Mouse (Mus musculus) MEL (cell line): ENCODE results near the gene Endod1. TPM values are rescaled to one million over a fixed set of nuclear protein-coding genes. Genes with fewer than 3 reads are reported as not detected.

ENCODE experiments used
- DNase-seq: peaks from one replicate; pipeline ENCODE4 v3.0.0; 2011; ENCODE audit warnings: low read depth, low spot score
- H3K27ac ChIP-seq: 2 replicates; pipeline ENCODE4 v1.5.1; 2012; ENCODE audit warnings: low read depth, mild to moderate bottlenecking, control low read depth, low read length, moderate library complexity; ENCODE audit not compliant: control insufficient read depth
- H3K27me3 ChIP-seq, 2 experiments: fragments of 150-350 bp in 1 of 2; sonication (generic) in 1 of 2; 2 replicates each; pipeline ENCODE4 v1.6.1; 2012; ENCODE audit warnings: low read length in 2 of 2, mild to moderate bottlenecking in 2 of 2, improper control_type of control experiment in 1 of 2, moderate library complexity in 1 of 2; ENCODE audit not compliant: insufficient read depth in 2 of 2, control insufficient read depth in 1 of 2
- H3K36me3 ChIP-seq, 2 experiments: 2 replicates each; pipeline ENCODE4 v1.6.1; 2012 to 2014; ENCODE audit warnings: low read length in 2 of 2, improper control_type of control experiment in 1 of 2, inconsistent platforms in 1 of 2, mild to moderate bottlenecking in 1 of 2; ENCODE audit not compliant: insufficient read depth in 2 of 2, control insufficient read depth in 1 of 2
- H3K4me1 ChIP-seq, 2 experiments: fragments of 150-350 bp in 1 of 2; sonication (generic) in 1 of 2; 2 replicates each; pipeline ENCODE4 v1.6.1; 2012; ENCODE audit warnings: low read length in 2 of 2, improper control_type of control experiment in 1 of 2, mild to moderate bottlenecking in 1 of 2; ENCODE audit not compliant: insufficient read depth in 2 of 2, control insufficient read depth in 1 of 2
- H3K4me3 ChIP-seq, 2 experiments: fragments of 150-350 bp in 1 of 2; sonication (generic) in 1 of 2; 2 replicates each; pipeline ENCODE4 v1.5.1; 2012; ENCODE audit warnings: low read depth in 2 of 2, low read length in 2 of 2, mild to moderate bottlenecking in 2 of 2, moderate library complexity in 2 of 2, control low read depth in 1 of 2, improper control_type of control experiment in 1 of 2; ENCODE audit not compliant: control insufficient read depth in 1 of 2, insufficient read depth in 1 of 2
- H3K79me2 ChIP-seq: 2 replicates; pipeline ENCODE4 v1.6.1; 2012; ENCODE audit warnings: mild to moderate bottlenecking, low read length, moderate library complexity; ENCODE audit not compliant: control insufficient read depth, poor library complexity, insufficient read depth
- H3K9ac ChIP-seq: 2 replicates; pipeline ENCODE4 v1.6.1; 2012; ENCODE audit warnings: low read depth, mild to moderate bottlenecking, control low read depth, low read length, moderate library complexity; ENCODE audit not compliant: control insufficient read depth, poor library complexity, severe bottlenecking
- H3K9me3 ChIP-seq: fragments of 150-350 bp; sonication (generic); replicated peaks from 2 replicates; pipeline ENCODE4 v1.6.1; 2012; ENCODE audit warnings: mild to moderate bottlenecking, low read length, improper control_type of control experiment, moderate library complexity; ENCODE audit not compliant: insufficient read depth
- BHLHE40 ChIP-seq: IDR thresholded peaks from 2 replicates; pipeline ENCODE4 v1.6.1; 2012; ENCODE audit warnings: low read depth, mild to moderate bottlenecking, inconsistent platforms, low read length, improper control_type of control experiment, borderline replicate concordance
- CHD1 ChIP-seq: IDR thresholded peaks from 2 replicates; pipeline ENCODE4 v1.6.1; 2012; ENCODE audit warnings: low read depth, mild to moderate bottlenecking, inconsistent platforms, low read length, improper control_type of control experiment
- CHD2 ChIP-seq: IDR thresholded peaks from 2 replicates; pipeline ENCODE4 v1.6.1; 2011; ENCODE audit warnings: low read length, improper control_type of control experiment
- ELF1 ChIP-seq: IDR thresholded peaks from 2 replicates; pipeline ENCODE4 v1.6.1; 2014; ENCODE audit warnings: low read depth, mild to moderate bottlenecking, inconsistent platforms, low read length, improper control_type of control experiment, moderate library complexity
- EP300 ChIP-seq, 2 experiments: IDR thresholded peaks; 2 replicates each; pipeline ENCODE4 v1.6.1; 2011; ENCODE audit warnings: improper control_type of control experiment in 2 of 2, low read length in 2 of 2, low read depth in 1 of 2, mild to moderate bottlenecking in 1 of 2
- ETS1 ChIP-seq: IDR thresholded peaks from 2 replicates; pipeline ENCODE4 v1.6.1; 2012; ENCODE audit warnings: low read depth, mild to moderate bottlenecking, inconsistent platforms, low read length, improper control_type of control experiment, moderate library complexity
- GATA1 ChIP-seq: IDR thresholded peaks from 2 replicates; pipeline ENCODE4 v1.6.1; 2011; ENCODE audit warnings: low read depth, low read length, improper control_type of control experiment
- HCFC1 ChIP-seq: IDR thresholded peaks from 2 replicates; pipeline ENCODE4 v1.6.1; 2012; ENCODE audit warnings: low read depth, mild to moderate bottlenecking, inconsistent platforms, low read length, improper control_type of control experiment, moderate library complexity
- MAFK ChIP-seq: IDR thresholded peaks from 2 replicates; pipeline ENCODE4 v1.6.1; 2011; ENCODE audit warnings: low read depth, mild to moderate bottlenecking, low read length, improper control_type of control experiment, borderline replicate concordance
- MAZ ChIP-seq: IDR thresholded peaks from 2 replicates; pipeline ENCODE4 v1.6.1; 2012; ENCODE audit warnings: low read depth, mild to moderate bottlenecking, inconsistent platforms, low read length, improper control_type of control experiment
- MXI1 ChIP-seq: IDR thresholded peaks from 2 replicates; pipeline ENCODE4 v1.6.1; 2011; ENCODE audit warnings: mild to moderate bottlenecking, low read depth, low read length, improper control_type of control experiment
- POLR2A ChIP-seq, 2 experiments: IDR thresholded peaks; 2 replicates each; pipeline ENCODE4 v1.6.1; 2011 to 2012; ENCODE audit warnings: low read length in 2 of 2, mild to moderate bottlenecking in 2 of 2, control low read depth in 1 of 2, improper control_type of control experiment in 1 of 2, low read depth in 1 of 2, moderate library complexity in 1 of 2; ENCODE audit not compliant: control insufficient read depth in 1 of 2, insufficient read depth in 1 of 2, poor library complexity in 1 of 2
- POLR2AphosphoS5 ChIP-seq: IDR thresholded peaks from 2 replicates; pipeline ENCODE4 v1.6.1; 2012; ENCODE audit warnings: low read depth, borderline replicate concordance, mild to moderate bottlenecking, inconsistent platforms, low read length, moderate library complexity, mixed read lengths
- RCOR1 ChIP-seq: IDR thresholded peaks from 2 replicates; pipeline ENCODE4 v1.6.1; 2012; ENCODE audit warnings: low read depth, mild to moderate bottlenecking, inconsistent platforms, low read length, improper control_type of control experiment
- TBP ChIP-seq: IDR thresholded peaks from 2 replicates; pipeline ENCODE4 v1.8.0; 2011; ENCODE audit warnings: low read depth, low read length, improper control_type of control experiment
- polyA plus RNA-seq, 2 experiments: library from polyadenylated mRNA; stranded (reverse) in 1 of 2; unstranded in 1 of 2; fragments of >175 nt in 1 of 2; fragments of >200 nt in 1 of 2; gene quantifications; 2 replicates each; pipeline versions ENCODE4 v1.2.1 to v1.2.4; 2012; ENCODE audit warnings: low replicate concordance in 2 of 2, low read depth in 1 of 2; ENCODE audit not compliant: insufficient read length in 2 of 2, insufficient read depth in 1 of 2, missing spikeins in 1 of 2
- total RNA-seq: library from RNA; depleted of rRNA; stranded (reverse); fragments of 300-350 nt; gene quantifications from 2 replicates; pipeline ENCODE4 v1.2.3, GENCODE M21; 2012

The Endod1 gene
- total and polyA plus RNA-seq, 3 experiments: 31.1 to 33.7 TPM; not detected in 1

GRCm38 (mm10) chr9:14365481-14366125 is 15.7 kb downstream of the Endod1 start:
- H3K27ac ChIP-seq: peak overlapping the region; percentile 57
- H3K9me3 ChIP-seq: no peaks in the 10 kb centered on the region
- H3K79me2 ChIP-seq: no peaks in the 10 kb centered on the region
- TF ChIP-seq EP300 (IDR thresholded peaks at IDR 0.05; ENCODE audit: low read depth in 1 of 2, low read length in 2 of 2) (peak; percentile 13 to 68; a peak in 2 of 4 replicates), ETS1 (peak; percentile 35), MAFK (no peak), MAZ (no peak), MXI1 (no peak; the same call in 1 of the 2 replicates), TBP (peak; percentile 14; the same call in 1 of the 2 replicates)
- no peaks in the 10 kb centered on the region for H3K27me3 ChIP-seq
- peaks cover 57 to 65% of the 10 kb centered on the region in 2 experiments for H3K4me1 ChIP-seq
- H3K9ac ChIP-seq: peak overlapping the region; percentile 8; the same call in 1 of the 2 replicates
- H3K36me3 ChIP-seq: peaks cover 0 to 67% of the 10 kb centered on the region in 2 experiments; a peak in 2 of 4 replicates
- no peak overlapping the region for H3K4me3 ChIP-seq
- peak; percentile 69 for DNase-seq

GRCm38 (mm10) chr9:14364719-14365118 is 16.6 kb downstream of the Endod1 start:
- no peak overlapping the region; the same call in 1 of the 2 replicates for H3K9ac ChIP-seq
- H3K27me3 ChIP-seq: no peaks in the 10 kb centered on the region
- H3K4me3 ChIP-seq: no peak overlapping the region
- peak overlapping the region; percentile 57 for H3K27ac ChIP-seq
- H3K79me2 ChIP-seq: no peaks in the 10 kb centered on the region
- TF ChIP-seq EP300 (IDR thresholded peaks at IDR 0.05; ENCODE audit: low read depth in 1 of 2, low read length in 2 of 2) (peak; percentile 28 to 64; a peak in 3 of 4 replicates), CHD2 (no peak), CHD1 (peak; percentile 50; the same call in 1 of the 2 replicates), ETS1 (peak; percentile 20; the same call in 1 of the 2 replicates), BHLHE40 (no peak), GATA1 (peak; percentile 59; the same call in 1 of the 2 replicates), RCOR1 (peak; percentile 38; the same call in 1 of the 2 replicates), HCFC1 (peak; percentile 37; the same call in 1 of the 2 replicates)
- peaks cover 0 to 59% of the 10 kb centered on the region in 2 experiments; a peak in 2 of 4 replicates for H3K36me3 ChIP-seq
- no peak for DNase-seq
- peaks cover 48 to 58% of the 10 kb centered on the region in 2 experiments for H3K4me1 ChIP-seq
- no peaks in the 10 kb centered on the region for H3K9me3 ChIP-seq

- no peaks in the 10 kb centered on the region for H3K27me3 ChIP-seq
- no peaks in the 10 kb centered on the region for H3K79me2 ChIP-seq
- DNase-seq: peak; percentile 65
- TF ChIP-seq POLR2A (IDR thresholded peaks at IDR 0.05; ENCODE audit: control insufficient read depth in 1 of 2, insufficient read depth in 1 of 2, low read depth in 1 of 2, low read length in 2 of 2, poor library complexity in 1 of 2): 0 out of 4 replicates have a peak, but pooled peaks of 1 of the 2 experiments have one; percentile 28
- no peak for TF ChIP-seq MAZ
- TF ChIP-seq ELF1: no peak
- TF ChIP-seq POLR2AphosphoS5: no peak
- TF ChIP-seq CHD1: no peak
- 0 out of 2 replicates have a peak, but pooled peaks have one; percentile 37 for TF ChIP-seq MXI1
- no peak overlapping the region for H3K27ac ChIP-seq
- H3K9me3 ChIP-seq: no peaks in the 10 kb centered on the region
- peaks cover 0 to 47% of the 10 kb centered on the region in 2 experiments; a peak in 2 of 4 replicates for H3K36me3 ChIP-seq
- no peak overlapping the region for H3K4me3 ChIP-seq
- H3K9ac ChIP-seq: no peak overlapping the region
- H3K4me1 ChIP-seq: peaks cover 38 to 47% of the 10 kb centered on the region in 2 experiments
These were observed 17.8 kb downstream of the Endod1 start for GRCm38 (mm10) chr9:14363540-14363939.
